Mouse (Mus musculus) neutrophil, adult 59 days (primary cell): Measurements from ENCODE around the gene 2610528A11Rik. TPM values are rescaled to one million over a fixed set of nuclear protein-coding genes. Genes with fewer than 3 reads are reported as not detected.

Source experiments
- total RNA-seq, 2 experiments: library from RNA; stranded (reverse); gene quantifications; 1 replicate in 1 of 2; 2 replicates in 1 of 2; pipeline ENCODE4 v1.2.4; 2023

Gene 2610528A11Rik
- not detected for total RNA-seq

DNA sequence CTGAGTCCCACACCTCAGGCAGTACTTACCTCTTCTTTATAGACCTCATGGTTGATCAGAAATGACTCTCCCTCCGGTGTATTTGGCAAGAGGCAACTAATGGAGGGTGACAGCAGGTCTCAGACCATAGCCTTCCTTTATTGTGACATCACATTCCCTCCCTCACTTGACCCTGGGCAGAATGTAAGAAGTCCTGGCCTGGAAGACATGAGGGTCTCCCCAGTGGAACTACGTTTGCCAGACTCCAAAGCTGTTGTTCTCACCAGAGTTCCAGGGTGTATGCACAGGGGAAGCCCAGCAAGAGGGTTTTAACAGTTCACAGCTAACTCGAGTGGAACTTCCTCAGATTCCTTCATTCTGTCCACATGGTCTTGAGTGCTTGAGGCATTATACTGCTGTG, at the start of gene 2610528A11Rik:
TSS of gene 2610528A11Rik (minus strand) at position 101 of the 400 bp plus-strand sequence.

DNA sequence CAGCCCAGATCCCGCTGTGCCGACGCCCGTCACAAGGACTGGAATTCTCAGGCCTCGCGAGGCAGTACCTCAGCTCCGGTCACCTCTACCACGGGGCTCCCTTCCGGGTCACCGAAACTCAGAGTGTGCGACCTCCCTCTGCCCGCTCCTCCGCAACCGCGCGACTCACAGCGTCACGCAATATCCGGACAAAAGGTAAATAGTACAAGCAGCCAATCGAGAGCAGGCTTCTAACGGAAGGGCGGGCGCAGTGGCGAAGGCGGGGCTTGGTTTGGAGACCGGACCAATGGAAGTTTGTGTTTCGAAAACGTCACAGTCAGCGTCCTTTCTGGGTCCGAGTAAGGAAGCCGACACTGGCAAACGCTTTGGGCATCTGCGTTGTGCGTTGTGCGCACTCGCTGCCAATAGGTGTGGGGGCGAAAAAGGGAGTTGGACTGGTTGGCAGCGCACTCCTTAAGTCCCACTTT, 21.3 kb upstream of the 2610528A11Rik start, which contains the start of gene Ghitm:
TSS of gene Ghitm (minus strand) at position 146 of the 467 bp plus-strand sequence.

DNA sequence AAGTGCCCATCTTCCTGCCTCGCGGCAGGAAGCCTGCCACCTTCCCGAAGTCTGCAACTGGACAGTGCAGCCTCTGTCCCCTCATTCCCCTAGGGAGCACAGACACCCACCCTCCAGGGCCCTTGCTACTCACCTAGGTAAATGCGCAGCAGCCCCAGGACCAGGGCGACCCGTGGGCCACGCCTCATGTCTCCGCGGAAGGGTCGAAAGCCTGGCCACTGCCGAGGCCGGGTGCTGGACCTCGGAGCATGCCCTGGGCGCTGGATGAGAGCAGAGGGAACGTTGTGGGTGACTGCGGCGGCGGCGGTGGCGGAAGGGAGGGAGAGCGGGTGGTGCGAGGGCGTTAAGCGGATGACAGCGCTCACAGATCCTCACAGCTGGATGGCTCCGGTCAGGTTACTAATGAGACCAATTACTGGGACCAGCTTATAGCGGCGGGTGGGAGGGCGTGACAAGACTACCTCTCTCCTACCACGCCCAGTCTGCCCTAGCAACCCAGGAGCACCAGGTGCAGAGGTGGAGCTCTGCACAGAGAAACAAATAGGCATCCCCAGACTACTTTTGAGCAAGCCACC, 15.8 kb downstream of the 2610528A11Rik start, which contains the start of gene Cdhr1:
TSS of gene Cdhr1 (minus strand) at position 392 of the 575 bp plus-strand sequence.

GRCm38 (mm10) chr14:37067629-37068028, 46.2 kb downstream of the 2610528A11Rik start, which contains the start of gene Lrit2:
Lrit2 (plus strand) TSS chr14:37067929.

Other genes with a start within 250 kb of the 2610528A11Rik start
- 10 to 100 TPM; 10.7 to 11.9 TPM for gene Ccser2, start 145.2 kb downstream of the 2610528A11Rik start, total RNA-seq
- gene Rgr, start 65.1 kb downstream of the 2610528A11Rik start, total RNA-seq = not detected
- gene Lrit1, start 59.2 kb downstream of the 2610528A11Rik start, total RNA-seq = not detected
- gene Lrit2, start 46.1 kb downstream of the 2610528A11Rik start, total RNA-seq = not detected
- gene Cdhr1, start 15.7 kb downstream of the 2610528A11Rik start, total RNA-seq = not detected
- gene Ghitm, start 21.2 kb upstream of the 2610528A11Rik start, total RNA-seq = 100 to 1,000 TPM; 103 to 108 TPM